Mouse (Mus musculus): ENCODE results near the gene Mertk.

- TF ChIP-seq CTCF (IDR thresholded peaks at IDR 0.05; ENCODE audit: control insufficient read depth, insufficient read depth, insufficient replicate concordance, low read depth, low read length) (no peak), POLR2A (IDR thresholded peaks at IDR 0.05; ENCODE audit: control insufficient read depth, low read depth, low read length) (no peak)
These were observed 32.8 kb downstream of the Mertk start for GRCm38 (mm10) chr2:128731514-128731913.
